Mouse (Mus musculus): ENCODE results near the gene Olfr56.
"Not testable (repeated sequence)": the region's sequence is repeated elsewhere in the genome, so short reads cannot be mapped to it uniquely, and the experiment has no call there.

Gene Olfr56

GRCm38 (mm10) chr11:49060061-49060460, 81.4 kb downstream of the Olfr56 start:
- DNase-seq = not testable (repeated sequence)

- DNase-seq = not testable (repeated sequence)
These were observed 83.2 kb downstream of the Olfr56 start for GRCm38 (mm10) chr11:49061865-49062264.

- DNase-seq = not testable (repeated sequence)
These were observed 85.2 kb downstream of the Olfr56 start, which contains the start of gene Tgtp2 for GRCm38 (mm10) chr11:49063713-49064469. Gene Tgtp2 (minus strand): TSS chr11:49064206.

- no peak for DNase-seq
These were observed 89.7 kb downstream of the Olfr56 start for GRCm38 (mm10) chr11:49068358-49068757.

GRCm38 (mm10) chr11:49076001-49076757, 97.5 kb downstream of the Olfr56 start, which contains the start of gene Ifi47:
Gene Ifi47 (plus strand): TSS chr11:49076587.
- DNase-seq = not testable (repeated sequence)

- DNase-seq = no peak
These were observed 98.3 kb downstream of the Olfr56 start for GRCm38 (mm10) chr11:49077012-49077411.

GRCm38 (mm10) chr11:49078719-49079118, 100.0 kb downstream of the Olfr56 start:
- DNase-seq = no peak

GRCm38 (mm10) chr11:49080636-49081035, 101.9 kb downstream of the Olfr56 start:
- DNase-seq = no peak

- DNase-seq = no peak
These were observed 102.7 kb downstream of the Olfr56 start for GRCm38 (mm10) chr11:49081356-49081755.

- DNase-seq = no peak
These were observed 103.2 kb downstream of the Olfr56 start for GRCm38 (mm10) chr11:49081886-49082285.

- DNase-seq = no peak
These were observed 104.5 kb downstream of the Olfr56 start for GRCm38 (mm10) chr11:49083146-49083545.

GRCm38 (mm10) chr11:49083808-49084207, 105.1 kb downstream of the Olfr56 start:
- no peak for DNase-seq

GRCm38 (mm10) chr11:49084385-49084784, 105.7 kb downstream of the Olfr56 start:
- no peak for DNase-seq

- peak in 1 of 2 experiments; percentile 50 for DNase-seq
These were observed 106.2 kb downstream of the Olfr56 start for GRCm38 (mm10) chr11:49084875-49085274.

GRCm38 (mm10) chr11:49086858-49087361, 108.2 kb downstream of the Olfr56 start:
- peak in 1 of 2 experiments; percentile 32 for DNase-seq

GRCm38 (mm10) chr11:49087830-49088616, 109.3 kb downstream of the Olfr56 start:
- DNase-seq = peak; percentile 61 to 74

- no peak for DNase-seq
These were observed 110.4 kb downstream of the Olfr56 start for GRCm38 (mm10) chr11:49088990-49089652.

- DNase-seq = no peak
These were observed 111.2 kb downstream of the Olfr56 start for GRCm38 (mm10) chr11:49089735-49090507.

- no peak for DNase-seq
These were observed 111.9 kb downstream of the Olfr56 start for GRCm38 (mm10) chr11:49090551-49090950.

GRCm38 (mm10) chr11:49091171-49091570, 112.5 kb downstream of the Olfr56 start:
- DNase-seq = no peak

- no peak for DNase-seq
These were observed 113.4 kb downstream of the Olfr56 start for GRCm38 (mm10) chr11:49092053-49092586.

Data from thymus, adult 18-20 months (tissue).